Mouse (Mus musculus): Measurements from ENCODE around the gene Myocd. TPM values are rescaled to one million over a fixed set of nuclear protein-coding genes. Genes with fewer than 3 reads are reported as not detected.

The Myocd gene
- polyA plus RNA-seq, 2 experiments from 2014 or later = 0.15 TPM; not detected in 1

DNA sequence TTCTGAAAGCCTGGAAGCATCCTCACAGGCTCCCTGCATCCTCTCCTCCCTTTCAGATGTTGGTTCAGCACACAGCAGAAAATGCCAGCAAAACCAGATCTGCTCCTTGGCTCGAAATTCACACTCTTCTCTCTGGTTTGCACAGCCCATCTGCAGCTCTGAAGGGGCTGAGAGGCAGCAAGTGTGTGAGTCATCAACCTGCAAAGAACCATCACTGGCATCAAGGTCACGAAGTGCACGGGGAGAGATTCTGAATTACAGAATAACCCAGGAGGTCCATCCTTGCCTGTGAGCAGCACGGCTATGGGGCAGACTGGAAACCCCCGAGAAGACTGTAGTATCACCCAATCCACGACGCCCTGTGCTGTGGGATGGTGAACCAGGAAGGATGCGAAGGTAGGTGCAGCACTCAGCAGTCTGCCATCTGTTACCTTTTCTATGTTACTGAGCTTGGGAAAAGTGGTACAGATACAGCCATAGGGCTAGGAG, 134.5 kb downstream of the Myocd start:
- no peak for ATAC-seq

DNA sequence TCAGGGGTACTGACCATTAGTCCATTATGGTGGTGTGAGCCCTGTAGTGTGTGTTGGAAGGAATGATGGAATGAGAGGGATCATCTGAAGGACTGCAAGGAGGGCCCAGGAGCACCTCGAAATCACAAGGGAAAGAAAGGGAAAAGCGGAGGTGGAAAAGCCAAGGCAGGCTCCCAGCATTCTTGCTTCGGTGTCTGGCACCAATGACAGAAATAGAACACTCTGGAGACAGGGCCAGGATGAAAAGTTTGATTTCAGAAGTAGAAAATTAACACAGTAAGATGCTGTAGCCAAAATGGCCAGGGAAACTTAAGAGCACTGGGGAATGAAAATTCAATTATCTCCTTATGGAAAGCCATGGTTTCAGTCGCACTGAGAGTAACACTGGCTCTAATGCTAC, 136.1 kb downstream of the Myocd start:
- no peak for ATAC-seq

DNA sequence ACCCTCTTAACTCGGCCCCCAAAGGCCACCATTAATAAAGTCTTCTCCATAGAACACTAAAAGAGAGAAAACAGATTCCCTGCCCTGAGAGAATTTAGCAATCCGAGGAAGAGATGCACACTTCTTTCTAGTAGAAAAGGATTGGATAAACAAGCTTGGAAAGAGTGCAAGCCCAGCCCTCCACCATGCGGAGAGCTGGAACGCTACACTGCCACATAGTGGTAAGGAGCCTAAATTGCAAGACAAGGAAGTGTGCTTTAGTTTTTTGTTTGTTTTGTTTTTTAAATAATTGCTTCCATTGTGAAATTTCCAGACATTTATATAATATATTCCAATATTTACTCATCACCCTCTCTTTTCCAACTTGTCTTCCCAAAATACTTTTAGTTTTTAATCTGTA, 140.7 kb downstream of the Myocd start:
- no peak for ATAC-seq

DNA sequence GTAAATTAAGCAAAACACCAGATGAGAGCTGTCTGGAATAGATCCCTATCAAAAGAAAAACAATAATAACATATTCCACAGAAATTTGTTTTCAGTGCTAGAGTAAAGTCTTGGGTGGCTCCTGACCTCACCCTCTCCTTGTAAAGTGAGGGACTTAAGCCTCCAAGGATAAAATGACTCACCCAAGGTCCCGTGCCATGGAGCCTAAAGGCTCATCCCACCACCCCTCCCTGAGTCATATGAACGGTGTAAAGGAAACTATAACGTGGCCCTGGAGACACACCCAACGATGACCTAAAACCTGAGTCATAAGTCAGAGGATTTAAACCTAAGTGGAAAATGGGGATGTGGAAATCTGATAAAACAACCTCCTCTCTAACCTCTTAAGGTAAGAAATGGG, 141.1 kb downstream of the Myocd start:
- no peak for ATAC-seq

DNA sequence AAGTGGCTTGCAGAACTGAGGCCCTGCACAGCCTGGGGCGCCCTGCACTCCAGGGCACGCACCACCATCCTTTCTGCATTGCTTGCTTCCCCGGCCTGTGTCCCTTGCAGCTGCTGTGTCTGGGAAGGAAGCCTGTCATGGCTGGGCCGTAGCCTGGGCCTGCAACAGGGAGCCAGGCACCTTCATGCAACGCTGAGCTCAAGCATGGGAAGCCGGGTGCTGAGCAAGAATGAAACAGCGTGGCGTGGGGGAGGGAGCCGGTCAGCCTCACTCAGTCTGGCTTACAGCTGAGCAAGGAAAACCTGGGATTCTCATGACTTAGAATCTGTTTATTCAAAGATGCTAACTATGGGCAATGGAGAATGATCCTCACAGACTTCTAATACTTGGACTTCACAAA, 143.2 kb downstream of the Myocd start:
- ATAC-seq = no peak

Other genes with a start within 250 kb of the Myocd start
- not detected for gene 1700086D15Rik, start 110.1 kb downstream of the Myocd start, polyA plus RNA-seq (2017; shearing (Covaris generic))
- gene Arhgap44, start 107.0 kb downstream of the Myocd start, polyA plus RNA-seq (2017; shearing (Covaris generic)) = under 1 TPM; 0.29 to 0.31 TPM

Data from CD4-positive, CD25-positive, alpha-beta regulatory T cell, adult 4 months (primary cell).